Mouse (Mus musculus) heart, embryonic 11.5 days (tissue): ENCODE results near the gene Sgcd. TPM values are rescaled to one million over a fixed set of nuclear protein-coding genes. Genes with fewer than 3 reads are reported as not detected.

Experiments used
- ATAC-seq: fragments of 200-750 bp; cut with Nextera tagmentation; replicated peaks from 2 replicates; pipeline ENCODE4 v1.8.0; 2017; ENCODE audit warnings: moderate library complexity; ENCODE audit not compliant: insufficient number of reproducible peaks, low FRiP score, low TSS enrichment
- H3K27ac ChIP-seq: fragments of 300-500 bp; sonication (generic); 2 replicates; pipeline ENCODE4 v1.5.1; 2014; ENCODE audit warnings: mild to moderate bottlenecking, low read depth, low read length
- H3K27me3 ChIP-seq: fragments of 300-500 bp; sonication (generic); 2 replicates; pipeline ENCODE4 v1.6.1; 2014; ENCODE audit warnings: mild to moderate bottlenecking, low read length, mixed read lengths; ENCODE audit not compliant: control insufficient read depth, insufficient read depth
- H3K36me3 ChIP-seq: fragments of 300-500 bp; sonication (generic); 2 replicates; pipeline ENCODE4 v1.6.1; 2014; ENCODE audit warnings: mild to moderate bottlenecking, low read length, moderate library complexity, mixed read lengths; ENCODE audit not compliant: control insufficient read depth, insufficient read depth
- H3K4me1 ChIP-seq: fragments of 300-500 bp; sonication (generic); 2 replicates; pipeline ENCODE4 v1.6.1; 2014; ENCODE audit warnings: low read length; ENCODE audit not compliant: control insufficient read depth, insufficient read depth
- H3K4me2 ChIP-seq: fragments of 300-500 bp; sonication (generic); 2 replicates; pipeline ENCODE4 v1.6.1; 2014; ENCODE audit warnings: mild to moderate bottlenecking, moderate library complexity
- H3K4me3 ChIP-seq: fragments of 300-500 bp; sonication (generic); 2 replicates; pipeline ENCODE4 v1.5.1; 2014; ENCODE audit warnings: low read depth, low read length
- H3K9ac ChIP-seq: fragments of 300-500 bp; sonication (generic); 2 replicates; pipeline ENCODE4 v1.6.1; 2014; ENCODE audit warnings: mild to moderate bottlenecking, low read depth, low read length, moderate library complexity
- H3K9me3 ChIP-seq: fragments of 300-500 bp; sonication (generic); replicated peaks from 2 replicates; pipeline ENCODE4 v1.6.1; 2016; ENCODE audit warnings: low read length; ENCODE audit not compliant: control insufficient read depth
- WGBS: fragments of 180-500 bp; shearing (Covaris S2); extraction: QIAGEN DNeasy Blood & Tissue Kit; methylation state at CpG from one replicate; pipeline ENCODE4 v1.1.7; 2014; ENCODE audit not compliant: insufficient replicate concordance; 5-methylcytosine and 5-hydroxymethylcytosine counted together
- polyA plus RNA-seq: library from polyadenylated mRNA; unstranded; fragments of >200 nt; fragmentation: Nextera tagmentation; extraction: Ambion mirVana; gene quantifications from 2 replicates; pipeline ENCODE4 v1.2.1, GENCODE M21; 2014

Gene Sgcd
- polyA plus RNA-seq, 1 experiment from 2014 or later, result 5.3 TPM

DNA sequence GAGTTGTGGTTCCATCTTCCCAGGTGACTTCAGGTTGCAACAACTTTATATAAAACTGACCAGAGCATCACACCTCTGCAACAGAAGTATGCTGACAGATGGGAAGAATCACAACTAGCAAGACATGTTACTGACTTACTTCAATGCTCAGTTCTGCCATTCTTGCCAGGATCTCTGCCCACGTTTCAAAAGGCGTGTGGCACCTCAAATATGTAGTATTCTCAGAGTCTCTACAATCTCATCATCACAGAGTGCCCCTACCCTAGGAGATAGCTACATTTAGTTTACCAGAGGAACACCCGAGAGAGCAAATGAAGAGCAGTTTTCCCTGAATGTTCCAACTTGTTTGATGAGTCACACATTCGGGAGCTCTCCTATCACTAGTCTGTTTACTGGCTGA lies 229.8 kb downstream of the Sgcd start:
- H3K36me3 ChIP-seq, result no peaks in the 10 kb centered on the region
- WGBS, result 70% methylated on average over 4 of the region's 4 CpGs
- H3K4me2 ChIP-seq, result no peak overlapping the region
- H3K27ac ChIP-seq, result no peak overlapping the region
- H3K4me3 ChIP-seq, result no peak overlapping the region
- no peaks in the 10 kb centered on the region for H3K27me3 ChIP-seq
- no peaks in the 10 kb centered on the region; the same call in 1 of the 2 replicates for H3K9me3 ChIP-seq
- H3K4me1 ChIP-seq, result no peaks in the 10 kb centered on the region
- no peak overlapping the region for H3K9ac ChIP-seq
- ATAC-seq, result no peak

- no peak for ATAC-seq
- Histone ChIP-seq H3K4me3 (no peak overlapping the region), H3K27ac (no peak overlapping the region), H3K4me1 (no peaks in the 10 kb centered on the region), H3K27me3 (no peaks in the 10 kb centered on the region), H3K36me3 (no peaks in the 10 kb centered on the region), H3K9ac (no peak overlapping the region), H3K9me3 (no peaks in the 10 kb centered on the region), H3K4me2 (no peak overlapping the region)
- 69% methylated on average over 2 of the region's 2 CpGs for WGBS
These were observed 246.0 kb downstream of the Sgcd start for GRCm38 (mm10) chr11:47742806-47743205.

DNA sequence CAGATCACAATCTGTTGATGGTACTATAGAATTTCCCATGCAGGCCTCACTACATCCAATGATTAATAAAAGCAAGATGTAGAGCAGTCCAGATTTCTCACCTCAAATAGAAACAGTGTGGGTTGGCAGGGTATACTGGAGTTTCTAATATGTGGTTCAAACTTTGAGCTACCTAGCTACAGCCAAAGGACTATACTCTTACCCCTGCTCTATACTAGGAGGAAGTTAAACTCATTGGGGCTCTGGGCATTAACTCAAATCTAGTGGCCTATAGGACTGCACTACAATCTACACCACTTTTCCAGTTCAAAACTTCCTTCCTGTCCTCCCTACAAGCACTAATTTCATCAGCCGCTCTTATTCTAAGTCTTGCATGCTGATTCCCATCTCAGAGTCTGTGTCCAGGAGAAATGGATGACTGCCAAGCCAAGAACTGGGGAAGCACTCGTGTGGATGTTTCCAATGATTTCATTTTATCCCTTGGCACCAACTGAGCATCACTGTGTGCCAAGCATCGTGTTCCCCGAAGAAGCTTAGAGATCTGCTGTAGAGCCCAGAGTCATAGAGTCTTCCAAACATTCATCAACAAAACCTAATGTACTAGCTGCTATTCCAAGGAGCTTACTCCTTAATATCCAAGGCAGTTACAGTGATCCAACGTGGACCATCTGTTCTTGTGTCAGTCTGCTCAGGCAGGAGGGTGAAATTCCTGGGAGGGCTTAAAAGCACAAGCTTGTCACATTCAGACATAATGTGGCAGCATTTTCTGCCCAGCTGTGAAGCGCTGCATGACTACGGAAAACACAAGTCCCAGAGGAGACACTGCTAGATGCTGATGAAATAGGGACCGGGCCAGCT lies 283.6 kb downstream of the Sgcd start:
- no peak for ATAC-seq
- 72% methylated on average over 8 of the region's 8 CpGs for WGBS

DNA sequence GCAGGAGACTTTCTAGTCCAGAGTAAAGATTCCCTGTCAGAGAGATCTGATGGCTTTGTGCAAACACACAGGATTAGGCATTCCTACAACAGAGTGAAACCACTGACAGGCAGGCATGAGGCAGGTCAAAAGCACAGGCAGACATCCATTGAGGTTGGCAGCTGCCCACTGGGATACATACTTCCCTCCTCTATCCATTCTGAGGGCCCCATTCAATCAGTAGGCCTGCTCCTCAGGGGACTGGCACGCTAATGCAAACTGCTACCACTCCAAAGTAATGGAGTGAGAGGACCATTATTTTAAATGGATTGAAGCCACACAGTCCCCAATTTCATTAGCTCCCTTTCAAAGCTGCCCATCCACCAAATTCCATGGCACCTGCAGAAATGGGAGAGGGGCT lies 293.2 kb downstream of the Sgcd start:
- Histone ChIP-seq H3K4me3 (no peak overlapping the region), H3K4me1 (no peaks in the 10 kb centered on the region), H3K4me2 (no peak overlapping the region), H3K36me3 (no peaks in the 10 kb centered on the region), H3K9ac (no peak overlapping the region), H3K9me3 (no peaks in the 10 kb centered on the region), H3K27ac (no peak overlapping the region), H3K27me3 (no peaks in the 10 kb centered on the region)
- ATAC-seq, result no peak
- WGBS, result 59% methylated on average over 1 of the region's 1 CpGs

More for the DNA sequence above, 283.6 kb downstream of the Sgcd start:
- no peaks in the 10 kb centered on the region for H3K4me1 ChIP-seq
- no peak overlapping the region for H3K27ac ChIP-seq
- H3K4me3 ChIP-seq, result no peak overlapping the region
- H3K36me3 ChIP-seq, result no peaks in the 10 kb centered on the region
- H3K9ac ChIP-seq, result no peak overlapping the region
- no peak overlapping the region for H3K4me2 ChIP-seq
- no peaks in the 10 kb centered on the region for H3K9me3 ChIP-seq
- no peaks in the 10 kb centered on the region for H3K27me3 ChIP-seq

GRCm38 (mm10) chr11:47658135-47658534 lies 330.6 kb downstream of the Sgcd start:
- Histone ChIP-seq H3K9me3 (no peaks in the 10 kb centered on the region), H3K9ac (no peak overlapping the region), H3K36me3 (no peaks in the 10 kb centered on the region), H3K4me1 (no peaks in the 10 kb centered on the region), H3K27ac (no peak overlapping the region), H3K27me3 (no peaks in the 10 kb centered on the region), H3K4me3 (no peak overlapping the region), H3K4me2 (no peak overlapping the region)
- no peak for ATAC-seq
- 0% methylated on average over 1 of the region's 1 CpGs for WGBS

DNA sequence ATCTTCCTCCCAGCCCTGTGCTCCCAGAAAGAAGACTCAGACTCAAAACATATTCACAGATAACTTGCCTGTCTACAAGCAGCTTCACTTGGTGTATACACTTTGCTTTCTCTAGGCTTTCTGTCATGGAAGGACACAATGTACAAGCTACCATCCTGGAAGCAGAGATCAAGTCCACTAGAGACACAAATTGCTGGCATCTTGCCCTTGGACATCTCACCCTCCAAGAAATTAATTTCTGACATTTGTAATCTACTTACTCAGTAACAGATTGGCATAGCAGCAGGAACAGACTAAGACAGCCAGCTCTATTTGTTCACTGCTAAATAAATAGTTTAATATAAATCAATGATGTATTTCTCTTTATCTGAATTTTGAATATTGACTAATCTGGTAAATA lies 342.9 kb downstream of the Sgcd start:
- no peak for ATAC-seq
- no peak overlapping the region for H3K9ac ChIP-seq
- no peak overlapping the region for H3K4me3 ChIP-seq
- no peaks in the 10 kb centered on the region for H3K9me3 ChIP-seq
- no peaks in the 10 kb centered on the region for H3K27me3 ChIP-seq
- no peaks in the 10 kb centered on the region for H3K36me3 ChIP-seq
- no peaks in the 10 kb centered on the region for H3K4me1 ChIP-seq
- no peak overlapping the region for H3K27ac ChIP-seq
- no peak overlapping the region for H3K4me2 ChIP-seq

- no peak for ATAC-seq
- Histone ChIP-seq H3K4me1 (no peaks in the 10 kb centered on the region), H3K27ac (no peak overlapping the region), H3K9ac (no peak overlapping the region), H3K4me2 (no peak overlapping the region), H3K4me3 (no peak overlapping the region), H3K27me3 (no peaks in the 10 kb centered on the region), H3K9me3 (no peaks in the 10 kb centered on the region), H3K36me3 (no peaks in the 10 kb centered on the region)
- WGBS, result 59% methylated on average over 2 of the region's 2 CpGs
These were observed 347.1 kb downstream of the Sgcd start for GRCm38 (mm10) chr11:47641567-47642259.

DNA sequence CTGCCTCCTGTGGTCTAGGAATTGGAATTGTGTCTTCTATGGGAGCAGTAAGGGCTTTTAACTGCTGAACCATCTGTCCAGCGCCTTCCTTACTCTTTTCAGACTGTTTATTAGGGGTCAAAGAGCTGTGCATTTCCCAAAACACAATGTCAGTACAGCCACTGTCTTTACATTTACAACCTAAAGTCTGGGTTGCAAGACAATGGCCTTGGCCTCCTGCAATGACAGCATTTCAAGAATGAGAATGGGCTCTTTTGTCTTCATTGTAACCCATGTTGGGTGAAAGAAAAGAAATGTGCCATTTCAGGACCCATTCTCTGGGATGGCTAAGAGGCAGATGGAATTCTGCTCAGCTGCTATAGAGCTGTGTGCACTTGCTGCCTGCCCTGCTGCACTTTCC lies 348.2 kb downstream of the Sgcd start:
- Histone ChIP-seq H3K4me1 (no peaks in the 10 kb centered on the region), H3K4me3 (no peak overlapping the region), H3K36me3 (no peaks in the 10 kb centered on the region), H3K27ac (no peak overlapping the region), H3K4me2 (no peak overlapping the region), H3K9ac (no peak overlapping the region), H3K27me3 (no peaks in the 10 kb centered on the region), H3K9me3 (no peaks in the 10 kb centered on the region)
- WGBS, result 45% methylated on average over 1 of the region's 1 CpGs
- ATAC-seq, result no peak
